Mouse (Mus musculus) thymus, postnatal 14 days (tissue): ENCODE results near the gene Creb3l2.
A peak's percentile ranks its signal among the peaks of the same experiment; 100 is the strongest.
"Not testable (repeated sequence)": the region's sequence is repeated elsewhere in the genome, so short reads cannot be mapped to it uniquely, and the experiment has no call there.

Source experiments
- DNase-seq: peaks from one replicate; pipeline ENCODE4 v3.0.0; 2021

The Creb3l2 gene

DNA sequence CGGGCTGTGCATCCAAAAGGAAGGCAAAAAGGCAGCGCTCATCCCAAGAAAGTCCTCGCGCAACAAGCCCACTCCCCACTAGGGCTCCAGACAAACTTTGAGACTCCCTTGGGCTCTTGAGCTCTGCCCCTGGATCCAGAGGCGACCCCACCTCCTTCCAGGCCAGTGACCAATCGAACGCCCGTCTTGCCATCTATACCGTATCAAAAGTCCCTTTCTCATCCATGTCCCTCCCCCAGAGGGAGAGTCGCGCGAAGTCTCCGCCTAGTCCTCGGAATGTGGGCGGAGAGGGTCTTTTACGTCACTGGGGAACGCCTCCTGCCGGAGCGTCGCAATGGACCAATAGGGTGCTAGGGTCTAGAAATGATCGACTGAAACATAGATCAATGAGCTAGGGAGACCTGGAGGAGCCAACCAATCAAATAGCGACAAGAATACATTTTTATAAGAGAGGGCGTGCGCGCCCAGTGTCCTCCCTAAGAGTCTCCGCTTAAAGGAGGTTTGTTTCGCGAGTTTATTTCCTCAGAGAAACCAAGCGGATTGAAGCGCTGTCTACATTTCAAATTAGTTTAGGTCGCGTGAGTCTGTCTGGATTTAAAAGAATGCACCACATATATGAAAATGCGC lies at the start of gene Creb3l2:
TSS of gene Creb3l2 (minus strand) at position 106 of the 627 bp plus-strand sequence.
- DNase-seq, result peak; percentile 97

DNA sequence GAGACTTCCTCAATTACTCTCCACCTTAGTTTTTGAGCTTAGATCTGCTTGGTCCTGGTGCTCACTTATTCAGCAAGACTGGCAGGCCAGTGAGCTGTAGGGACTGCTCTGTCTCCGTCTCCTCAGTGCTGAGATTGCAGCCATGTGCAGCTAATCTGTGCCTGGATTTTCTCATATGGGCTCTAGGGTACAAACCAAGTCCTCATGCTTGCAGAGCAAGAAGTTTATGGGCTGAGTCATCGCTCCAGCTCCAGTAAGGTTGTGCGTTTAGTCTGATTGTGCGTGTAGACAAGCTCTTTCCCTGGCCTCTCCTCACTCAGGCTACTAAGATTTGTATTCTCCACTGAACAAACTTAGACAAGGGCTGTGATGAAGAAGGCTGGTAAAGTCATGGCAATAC lies 44.6 kb upstream of the Creb3l2 start:
- DNase-seq, result no peak

DNA sequence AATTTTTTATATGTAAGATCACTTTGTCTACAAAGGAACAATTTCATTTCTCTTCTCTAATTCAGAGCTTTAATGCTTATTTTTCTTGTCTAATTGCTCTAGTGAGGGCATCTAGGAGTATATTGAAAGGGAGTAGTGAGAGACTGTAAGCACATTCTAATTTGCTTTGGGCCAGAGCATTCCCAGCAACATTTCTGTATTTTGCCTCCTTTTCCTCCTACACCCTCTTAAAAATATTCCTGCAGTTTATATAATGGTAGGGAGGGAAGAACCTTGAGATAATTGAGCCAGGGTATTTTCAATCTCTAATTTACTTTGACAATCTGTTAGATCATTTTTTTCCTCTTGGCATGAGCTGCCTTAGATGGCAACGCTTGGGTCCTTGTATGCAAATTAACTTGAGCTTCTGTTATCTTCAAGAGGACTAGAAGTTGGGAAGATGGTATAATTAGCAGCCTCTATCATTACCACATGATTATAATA lies 42.7 kb upstream of the Creb3l2 start:
- no peak for DNase-seq

DNA sequence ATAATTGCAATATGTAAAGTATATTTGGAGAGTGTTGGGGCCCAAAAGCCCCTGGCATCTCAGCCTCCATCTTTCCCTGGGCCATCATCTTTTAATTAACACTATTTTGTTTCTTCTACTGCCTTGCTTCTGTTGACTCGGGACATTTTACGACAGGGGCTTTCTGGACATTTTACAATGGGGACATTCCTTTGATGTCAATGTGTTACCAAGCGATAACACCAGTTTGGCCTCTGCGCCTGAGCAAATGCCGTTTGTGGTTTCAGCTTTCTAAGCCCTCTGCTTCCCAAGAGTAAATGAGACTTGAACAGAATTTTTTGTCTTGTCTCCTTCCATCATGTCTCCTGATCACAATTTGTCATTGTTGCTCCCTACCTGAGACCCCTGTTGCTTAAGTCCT lies 41.3 kb upstream of the Creb3l2 start:
- no peak for DNase-seq

DNA sequence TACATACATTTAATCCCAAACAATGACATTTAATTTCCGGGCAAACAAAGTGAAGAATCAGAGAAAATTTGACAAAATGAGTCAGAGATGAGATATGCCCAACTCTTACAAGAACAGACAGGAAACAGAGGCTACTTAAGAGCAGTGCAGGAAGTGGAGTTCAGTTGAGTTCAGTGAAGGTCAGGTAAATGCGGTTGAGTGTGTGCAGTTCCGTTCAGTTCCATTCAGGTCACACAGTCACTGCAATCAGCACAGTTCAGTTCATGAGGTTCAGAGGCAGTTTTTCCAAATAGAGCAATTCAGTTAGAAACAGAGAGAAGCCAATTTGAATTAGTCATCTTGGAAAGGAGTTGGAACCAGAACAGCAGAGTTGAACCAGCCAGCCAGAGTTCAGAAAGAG lies 39.2 kb upstream of the Creb3l2 start:
- DNase-seq, result no peak

DNA sequence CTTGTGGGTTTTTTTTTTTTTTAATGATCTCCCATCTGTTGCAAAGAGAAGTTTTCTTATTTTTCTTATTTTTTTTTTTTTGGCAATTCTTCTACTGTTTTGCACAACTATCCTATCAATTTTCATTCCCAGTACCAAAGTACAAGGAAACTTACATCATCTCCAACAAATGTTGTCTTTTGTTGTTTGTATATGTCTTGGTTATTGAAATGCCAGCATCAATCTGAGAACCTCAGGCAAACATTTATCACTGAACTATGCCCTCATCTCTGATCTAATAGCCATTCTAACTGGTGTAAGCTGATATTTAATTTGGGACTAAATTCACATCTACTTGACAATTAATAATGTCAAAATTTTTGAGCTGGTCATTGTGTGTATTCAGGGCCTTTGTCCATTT lies 38.1 kb upstream of the Creb3l2 start:
- DNase-seq, result no peak

DNA sequence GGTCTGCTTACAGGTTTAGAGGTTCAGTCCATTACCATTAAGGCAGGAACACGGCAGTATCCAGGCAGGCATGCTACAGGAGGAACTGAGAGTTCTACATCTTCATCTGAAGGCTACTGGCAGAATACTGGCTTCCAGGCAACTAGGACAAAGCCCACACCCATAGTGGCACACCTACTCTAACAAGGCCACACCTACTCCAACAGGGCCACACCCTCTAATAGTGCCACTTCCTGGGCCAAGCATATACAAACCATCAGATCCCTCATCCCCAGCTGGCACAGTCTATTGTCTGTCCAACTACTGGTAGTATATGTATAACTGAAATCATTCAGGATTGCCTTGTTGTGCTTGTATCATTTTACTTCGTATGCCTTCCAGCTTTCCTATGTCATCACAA lies 36.5 kb upstream of the Creb3l2 start:
- no peak for DNase-seq

DNA sequence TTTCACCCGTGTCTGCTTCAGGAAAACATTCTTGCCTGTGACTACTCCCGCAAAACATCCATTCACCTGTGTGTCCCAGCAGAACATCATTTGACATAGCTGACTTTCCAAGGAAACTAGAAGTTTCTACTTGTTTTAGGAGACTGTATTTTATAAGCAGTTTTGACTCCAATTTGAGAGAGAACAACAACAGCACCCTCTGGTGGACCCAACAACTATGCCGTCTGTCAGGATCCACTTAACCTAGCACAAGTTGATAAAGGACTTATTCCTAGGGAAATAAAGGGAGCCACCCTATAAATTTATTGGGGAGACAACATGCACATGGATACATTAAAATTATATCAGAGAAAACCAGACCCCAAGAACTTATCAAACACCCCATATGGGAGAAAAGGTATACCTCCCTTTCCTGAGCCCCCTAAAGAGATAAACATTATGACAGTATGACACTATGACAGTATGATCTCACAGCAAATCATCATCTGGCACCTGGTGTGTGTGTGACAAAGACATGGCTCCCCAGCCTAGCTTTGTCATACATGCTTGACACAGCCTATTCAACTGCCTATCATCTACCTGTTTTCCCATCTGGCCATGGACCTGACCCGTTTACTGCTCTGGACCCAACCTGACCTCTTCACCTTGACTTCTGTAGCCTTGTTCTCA lies 31.9 kb upstream of the Creb3l2 start:
- DNase-seq, result peak; percentile 47

DNA sequence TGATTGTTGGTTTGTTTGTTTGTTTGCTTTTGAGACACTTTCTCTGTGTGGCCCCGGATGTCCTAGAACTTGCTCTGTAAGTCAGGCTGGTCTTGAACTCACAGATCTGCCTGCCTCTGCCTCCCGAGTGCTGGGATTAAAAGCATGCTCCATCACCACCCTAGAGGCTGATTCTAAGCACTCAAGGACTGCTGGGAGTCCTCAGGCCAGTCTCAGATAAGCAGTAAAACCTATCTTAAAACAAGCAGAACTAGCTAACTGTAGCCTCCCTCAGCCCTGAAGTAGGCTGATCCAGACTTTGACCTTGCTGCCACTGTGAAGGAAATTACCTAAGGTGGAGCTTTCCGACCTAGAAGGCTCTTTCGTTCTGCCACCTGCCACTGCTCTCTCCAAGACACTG lies 28.3 kb upstream of the Creb3l2 start:
- no peak for DNase-seq

DNA sequence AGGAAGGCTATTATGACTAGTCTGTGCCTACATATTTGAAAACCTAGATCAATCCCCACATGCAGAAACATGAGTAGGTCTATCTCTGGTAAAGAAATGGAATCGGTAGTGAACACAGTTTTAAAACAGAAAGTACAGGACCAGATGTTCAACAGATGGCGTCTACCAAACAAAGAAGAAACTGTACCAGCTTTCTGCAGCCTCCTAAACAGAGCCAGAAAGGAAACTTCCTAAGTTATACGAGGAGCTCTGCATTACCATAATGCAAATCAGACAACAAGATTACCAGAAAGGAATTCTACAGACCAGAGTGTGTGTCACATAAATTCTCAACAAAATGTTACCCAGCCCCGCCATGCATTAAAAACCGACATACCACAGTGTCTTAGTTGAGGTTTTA lies 23.9 kb upstream of the Creb3l2 start:
- DNase-seq, result no peak

DNA sequence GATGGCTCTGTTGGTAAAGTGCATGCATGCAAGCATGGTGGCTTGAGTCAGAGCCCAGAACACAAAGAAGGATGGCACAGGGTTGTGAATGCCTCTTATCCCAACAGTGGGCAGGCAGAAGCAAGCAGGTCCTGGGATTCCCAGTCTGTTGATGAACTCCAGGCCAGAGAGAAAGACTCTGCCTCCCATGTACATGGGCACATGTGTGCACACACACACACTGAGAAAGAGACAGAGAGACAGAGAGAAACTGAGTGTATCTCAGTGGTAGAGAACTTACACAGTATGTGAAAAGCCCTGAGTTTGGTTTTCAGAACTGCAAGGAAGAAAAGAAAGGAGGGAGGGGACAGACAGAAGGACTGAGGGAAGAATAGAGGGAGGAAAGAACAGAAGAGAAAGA lies 23.4 kb upstream of the Creb3l2 start:
- no peak for DNase-seq

DNA sequence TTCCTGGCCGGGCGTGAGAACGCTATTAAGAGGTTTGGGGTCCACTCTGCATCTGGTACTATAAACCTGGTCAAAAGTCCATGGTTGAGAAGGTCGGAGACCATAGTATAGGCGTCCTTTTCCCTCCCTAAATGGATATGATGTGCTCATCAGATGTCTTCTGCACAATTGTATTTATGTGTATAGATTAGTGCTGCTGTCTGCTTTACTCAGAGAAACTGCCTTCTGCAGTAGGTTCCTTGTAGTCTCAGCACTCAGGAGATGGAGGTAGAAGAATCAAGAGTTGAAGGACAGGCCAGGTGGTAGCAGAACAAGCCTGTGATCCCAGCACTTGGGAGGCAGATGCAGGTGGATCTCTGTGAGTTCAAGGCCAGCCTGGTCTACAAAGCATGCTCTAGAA lies 22.6 kb upstream of the Creb3l2 start:
- peak; percentile 10 for DNase-seq

DNA sequence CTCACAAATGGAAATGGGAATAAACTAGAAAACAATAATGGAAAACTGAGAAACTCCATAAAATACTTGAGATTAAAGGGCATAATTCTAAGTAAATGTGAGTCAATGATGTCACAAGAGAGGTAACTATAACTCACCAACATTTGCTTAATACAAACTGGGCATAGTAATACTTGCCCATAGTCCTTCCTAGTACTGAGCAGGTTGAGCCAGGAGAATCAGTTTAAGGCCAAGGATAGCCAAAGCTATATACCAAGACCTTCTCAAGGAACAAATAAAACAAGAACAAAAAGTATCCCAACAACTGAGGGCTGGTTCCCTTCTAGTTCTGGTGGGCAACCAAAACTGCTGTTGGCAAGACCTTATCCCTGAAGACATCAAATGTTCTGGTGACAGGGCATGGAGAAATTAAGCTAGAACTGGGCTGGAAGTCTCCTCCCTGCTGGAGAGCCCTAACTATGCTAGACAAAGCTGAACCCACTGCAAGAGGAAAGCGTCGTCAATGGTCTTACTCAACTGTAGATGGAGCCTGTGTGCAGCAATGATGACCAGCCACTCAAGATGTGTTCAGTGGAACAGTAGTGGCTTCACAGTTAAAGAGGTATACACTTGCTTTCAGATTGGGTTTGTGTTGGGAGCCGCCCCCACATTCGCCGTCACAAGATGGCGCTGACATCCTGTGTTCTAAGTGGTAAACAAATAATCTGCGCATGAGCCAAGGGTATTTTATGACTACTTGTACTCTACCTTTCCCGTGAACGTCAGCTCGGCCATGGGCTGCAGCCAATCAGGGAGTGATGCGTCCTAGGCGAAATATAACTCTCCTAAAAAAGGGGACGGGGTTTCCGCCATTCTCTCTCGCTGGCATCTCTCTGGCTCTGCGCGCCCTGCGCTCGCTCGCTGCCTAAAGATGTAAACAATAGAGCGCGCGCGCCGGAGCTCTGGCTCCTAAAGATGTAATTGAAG lies 21.9 kb upstream of the Creb3l2 start:
- DNase-seq, result peak; percentile 65

DNA sequence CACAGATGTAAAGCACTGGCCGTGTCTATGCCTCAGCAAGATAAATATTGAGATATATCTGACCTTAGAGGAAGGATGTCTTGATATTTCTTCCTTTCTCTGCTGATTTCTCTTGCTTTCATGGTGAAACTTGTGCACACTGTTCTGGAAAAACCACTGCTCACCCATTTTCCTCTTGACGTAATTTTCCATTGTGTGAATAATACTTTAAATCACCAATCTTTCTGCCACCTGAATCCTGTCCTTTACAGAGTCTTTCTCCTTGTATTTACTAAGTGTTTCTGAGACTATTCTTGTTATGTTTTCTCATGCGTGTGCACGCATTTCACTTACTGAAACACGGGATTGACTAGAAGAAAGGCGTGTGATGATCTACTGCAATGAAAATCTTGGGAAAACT lies 18.7 kb upstream of the Creb3l2 start:
- DNase-seq, result no peak

DNA sequence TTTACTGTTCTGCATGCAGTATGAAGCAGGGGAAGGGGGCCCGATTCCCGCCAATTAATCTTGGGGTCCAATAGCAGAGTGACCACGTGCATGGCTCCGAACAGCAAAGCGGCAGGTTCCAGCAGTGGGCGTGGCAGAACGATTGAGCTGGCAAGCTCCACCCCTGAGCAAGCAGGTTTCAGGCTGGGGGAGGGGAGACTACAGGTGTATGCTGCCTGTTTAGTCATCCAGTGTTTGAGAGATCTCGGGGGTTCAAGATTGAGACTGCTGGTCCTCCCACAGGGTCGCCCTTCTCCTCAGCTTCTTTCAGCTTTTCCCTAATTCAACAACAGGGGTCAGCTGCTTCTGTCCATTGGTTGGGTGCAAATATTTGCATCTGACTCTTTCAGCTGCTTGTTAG lies 17.7 kb upstream of the Creb3l2 start:
- DNase-seq, result not testable (repeated sequence)

DNA sequence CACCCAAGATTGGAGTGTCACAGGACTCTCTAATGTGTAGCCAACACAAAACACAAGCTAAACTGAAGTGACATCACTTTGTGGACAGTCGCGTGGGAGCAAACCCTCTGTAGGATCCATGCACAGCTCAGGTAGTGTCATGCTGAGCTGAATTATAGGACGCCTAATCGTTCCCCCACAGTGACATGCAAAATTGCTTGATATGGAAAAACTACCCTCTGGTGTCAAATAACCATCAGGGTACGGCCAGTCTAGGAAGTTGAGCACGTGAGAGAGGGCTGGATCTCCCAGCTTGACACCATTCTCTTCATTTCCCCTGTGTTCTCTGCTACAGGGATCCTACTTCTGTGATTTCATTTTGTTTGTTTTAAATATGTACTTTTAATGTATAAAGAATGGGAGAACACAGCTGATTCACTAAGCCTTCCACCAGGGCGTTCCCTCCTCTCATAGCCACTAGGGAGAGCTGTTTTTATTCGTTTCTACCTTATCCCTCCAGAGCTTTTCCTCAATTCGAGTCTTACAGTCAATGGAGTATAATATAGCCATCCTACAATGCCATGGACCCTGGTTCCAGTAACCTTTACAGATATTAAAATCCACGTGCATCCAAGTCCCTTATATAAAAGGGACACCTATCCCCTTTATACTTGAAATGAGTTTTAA lies 16.2 kb upstream of the Creb3l2 start:
- DNase-seq, result peak; percentile 14

DNA sequence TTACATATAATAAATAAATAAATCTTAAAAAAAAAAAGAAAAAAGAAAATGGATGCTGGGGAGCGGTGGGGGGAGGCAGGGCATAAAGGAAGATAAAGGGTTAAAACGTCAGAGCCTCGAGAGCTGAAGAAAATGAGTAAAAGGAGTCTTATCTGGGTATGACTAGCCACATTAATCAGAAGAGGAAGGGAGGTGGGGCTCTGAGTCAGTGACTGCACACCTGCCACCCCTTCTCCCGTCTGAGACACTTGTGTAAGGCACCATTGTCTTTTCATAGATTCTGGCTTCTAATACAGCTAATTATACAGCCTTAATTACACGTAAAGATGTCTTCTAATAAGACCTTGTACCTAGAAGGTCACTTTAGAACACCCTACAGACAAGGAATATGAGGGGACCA lies 13.6 kb upstream of the Creb3l2 start:
- DNase-seq, result peak; percentile 24

DNA sequence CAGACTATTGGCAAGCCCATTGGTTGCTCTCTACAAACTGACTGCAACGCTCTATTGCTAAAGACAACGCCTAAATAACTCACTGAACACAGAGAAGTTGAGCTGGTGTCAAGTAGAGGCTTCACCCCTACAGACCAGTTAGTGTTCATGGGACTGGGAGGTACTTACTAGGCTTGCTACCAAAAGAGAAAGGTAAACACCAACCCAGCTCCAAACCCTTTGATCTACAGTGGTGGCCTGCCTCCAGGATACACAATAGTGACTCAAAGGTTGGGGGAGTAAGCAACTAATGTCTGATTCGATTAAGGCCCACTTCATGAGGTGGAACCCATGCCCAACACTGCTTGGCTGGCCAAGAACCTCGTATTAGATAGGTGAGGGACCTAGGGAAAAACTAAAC lies 11.1 kb upstream of the Creb3l2 start:
- no peak for DNase-seq

DNA sequence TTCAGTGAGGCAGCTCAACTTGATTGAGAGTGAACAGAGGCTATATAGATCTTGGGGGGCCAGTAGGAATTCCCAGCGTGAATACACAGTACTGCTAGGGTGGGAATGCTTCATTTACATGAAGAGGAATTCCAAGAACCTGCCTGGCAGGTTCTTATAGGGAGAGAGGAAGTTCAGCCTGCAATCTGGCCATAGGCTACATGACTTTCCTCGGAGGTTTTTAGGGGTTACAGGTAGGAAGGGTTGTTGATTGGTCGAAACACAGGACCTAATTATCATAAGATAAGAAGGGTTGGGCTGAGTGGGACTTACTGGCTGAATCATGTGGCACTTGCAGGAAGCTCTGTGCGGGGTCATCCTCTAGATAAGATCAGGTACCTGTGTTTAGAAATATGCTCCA lies 9.7 kb upstream of the Creb3l2 start:
- no peak for DNase-seq

DNA sequence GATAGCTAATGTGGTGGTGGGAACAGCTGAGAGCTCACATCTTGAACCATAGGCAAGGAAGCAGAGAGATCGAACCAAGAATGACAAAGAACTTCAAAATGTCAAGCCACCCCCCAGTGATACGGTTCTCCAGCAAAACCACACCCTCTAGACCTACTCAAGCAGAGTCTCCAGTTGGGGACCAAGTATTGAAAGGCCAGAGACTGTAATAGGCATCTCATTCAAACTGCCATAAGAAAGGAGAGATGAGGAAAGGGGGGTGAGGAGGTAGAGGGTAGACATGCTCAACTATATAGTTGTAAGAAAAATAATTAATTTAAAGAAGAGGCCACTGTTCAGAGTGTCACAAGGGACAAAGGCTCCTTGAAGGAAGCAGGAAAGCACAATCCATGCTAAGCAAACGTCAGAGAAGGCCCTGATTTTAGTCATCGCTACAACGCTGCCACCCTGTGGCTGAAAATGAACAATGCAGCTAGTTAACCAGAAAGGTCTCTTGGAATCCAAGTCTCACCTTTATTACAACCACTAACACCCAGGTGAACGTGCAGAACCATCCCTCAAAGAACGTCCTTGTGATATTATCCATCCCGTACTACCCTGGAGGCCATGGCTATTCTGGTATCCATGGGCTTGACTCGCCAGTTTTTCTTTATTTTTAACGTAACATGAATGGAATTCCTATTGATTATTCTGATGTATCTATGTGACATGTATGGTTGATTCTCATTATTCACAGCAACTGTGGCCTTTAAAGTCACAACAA lies 5.9 kb upstream of the Creb3l2 start:
- peak; percentile 72 for DNase-seq

DNA sequence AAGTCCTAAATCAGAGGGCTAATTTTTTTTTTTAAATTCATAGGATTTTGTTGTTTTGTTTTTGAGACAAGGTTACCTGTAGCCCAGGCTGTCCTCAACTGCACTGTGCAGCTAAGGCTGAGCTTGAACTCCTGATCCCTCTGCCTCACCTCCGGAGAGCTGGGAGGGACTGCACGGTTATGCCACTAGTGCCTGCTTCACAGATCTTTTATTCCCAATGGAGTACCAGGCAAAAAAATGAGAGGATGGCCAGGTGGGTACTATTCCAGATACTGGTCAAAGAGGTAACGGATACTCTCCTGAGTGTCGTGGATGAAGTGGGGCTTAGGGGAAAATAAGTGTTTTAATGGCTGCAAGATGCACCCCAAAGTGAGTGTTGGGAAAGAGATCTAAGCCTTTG lies 835 bp upstream of the Creb3l2 start:
- DNase-seq, result peak; percentile 23
